Mouse (Mus musculus): Measurements from ENCODE around the gene Dpp8. TPM values are rescaled to one million over a fixed set of nuclear protein-coding genes. Genes with fewer than 3 reads are reported as not detected.

The Dpp8 gene
- total and polyA plus RNA-seq, 2 experiments from 2014 or later, result 27.7 to 77.2 TPM

DNA sequence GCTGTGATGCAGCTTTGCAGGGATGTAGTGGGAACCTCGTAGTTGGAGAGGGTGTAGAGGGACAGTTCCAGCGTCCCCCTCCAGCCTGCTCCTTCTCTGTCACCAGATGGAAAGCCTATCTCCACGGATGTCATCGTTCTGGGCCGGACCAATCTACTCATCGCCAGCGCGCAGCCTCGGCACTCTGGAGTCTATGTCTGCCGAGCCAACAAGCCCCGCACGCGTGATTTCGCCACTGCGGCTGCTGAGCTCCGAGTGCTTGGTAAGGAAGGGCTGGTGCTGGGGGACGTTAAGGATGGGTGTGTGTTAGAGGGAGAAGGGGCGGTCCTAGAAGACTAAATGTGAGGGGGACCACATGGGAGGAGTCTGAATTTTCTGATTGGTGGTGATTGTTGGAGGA is 90.3 kb downstream of the Dpp8 start:
- peak; percentile 46 for ATAC-seq
- Histone ChIP-seq H3K36me3 (ENCODE audit: insufficient read depth, low read length) (peaks cover 21% of the 10 kb centered on the region; the same call in 1 of the 2 replicates), H3K4me2 (ENCODE audit: low read depth, low read length) (no peak overlapping the region), H3K27ac (no peak overlapping the region), H3K9ac (replicated peaks; ENCODE audit: low read length) (no peak overlapping the region), H3K4me3 (ENCODE audit: low read length) (no peak overlapping the region), H3K27me3 (ENCODE audit: insufficient read depth, low read length) (no peaks in the 10 kb centered on the region), H3K4me1 (ENCODE audit: insufficient read depth, low read length) (no peaks in the 10 kb centered on the region), H3K9me3 (ENCODE audit: low read length) (no peaks in the 10 kb centered on the region)
- WGBS, result 23% methylated on average over 18 of the region's 18 CpGs
- TF ChIP-seq CTCF (IDR thresholded peaks at IDR 0.05; ENCODE audit: low read depth), result no peak
- peak; percentile 62 for DNase-seq (ENCODE audit: low spot score)

DNA sequence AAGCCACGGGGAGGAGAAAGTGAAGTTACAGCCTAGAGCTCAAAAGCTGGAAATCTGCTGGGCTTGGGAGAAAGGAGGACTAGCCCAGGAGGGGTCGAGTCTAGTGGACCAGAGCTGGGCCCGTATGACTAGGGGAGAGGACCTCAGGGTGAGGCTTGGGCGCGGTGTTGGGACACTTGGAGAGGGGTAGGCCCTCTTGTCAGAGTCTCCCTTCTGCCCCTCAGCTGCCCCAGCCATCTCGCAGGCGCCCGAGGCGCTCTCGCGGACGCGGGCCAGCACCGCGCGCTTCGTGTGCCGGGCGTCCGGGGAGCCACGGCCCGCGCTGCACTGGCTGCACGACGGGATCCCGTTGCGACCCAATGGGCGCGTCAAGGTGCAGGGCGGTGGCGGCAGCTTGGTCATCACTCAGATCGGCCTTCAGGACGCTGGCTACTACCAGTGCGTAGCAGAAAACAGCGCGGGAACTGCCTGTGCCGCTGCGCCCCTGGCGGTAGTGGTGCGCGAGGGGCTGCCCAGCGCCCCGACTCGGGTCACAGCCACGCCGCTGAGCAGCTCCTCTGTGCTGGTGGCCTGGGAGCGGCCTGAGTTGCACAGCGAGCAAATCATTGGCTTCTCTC is 91.4 kb downstream of the Dpp8 start:
- peak; percentile 57 for ATAC-seq
- Histone ChIP-seq H3K4me2 (ENCODE audit: low read depth, low read length) (peak overlapping the region; percentile 51), H3K4me1 (ENCODE audit: insufficient read depth, low read length) (no peaks in the 10 kb centered on the region), H3K9ac (replicated peaks; ENCODE audit: low read length) (no peak overlapping the region; the same call in 1 of the 2 replicates), H3K27ac (no peak overlapping the region), H3K36me3 (ENCODE audit: insufficient read depth, low read length) (peaks cover 10% of the 10 kb centered on the region; the same call in 1 of the 2 replicates), H3K27me3 (ENCODE audit: insufficient read depth, low read length) (no peaks in the 10 kb centered on the region), H3K4me3 (ENCODE audit: low read length) (peak overlapping the region; percentile 23), H3K9me3 (ENCODE audit: low read length) (no peaks in the 10 kb centered on the region)
- TF ChIP-seq CTCF (IDR thresholded peaks at IDR 0.05; ENCODE audit: low read depth), result peak; percentile 77
- 7% methylated on average over 48 of the region's 48 CpGs for WGBS
- DNase-seq (ENCODE audit: low spot score), result peak; percentile 76

- Histone ChIP-seq H3K4me3 (ENCODE audit: low read length) (no peak overlapping the region), H3K27me3 (ENCODE audit: insufficient read depth, low read length) (no peaks in the 10 kb centered on the region), H3K4me1 (ENCODE audit: insufficient read depth, low read length) (no peaks in the 10 kb centered on the region), H3K4me2 (ENCODE audit: low read depth, low read length) (no peak overlapping the region), H3K36me3 (ENCODE audit: insufficient read depth, low read length) (peaks cover 17% of the 10 kb centered on the region; the same call in 1 of the 2 replicates), H3K9ac (replicated peaks; ENCODE audit: low read length) (no peak overlapping the region), H3K27ac (no peak overlapping the region), H3K9me3 (ENCODE audit: low read length) (no peaks in the 10 kb centered on the region)
- DNase-seq (ENCODE audit: low spot score), result peak; percentile 64
- WGBS, result 18% methylated on average over 25 of the region's 25 CpGs
- ATAC-seq, result 0 out of 2 replicates have a peak, but pooled peaks have one; percentile 39
- peak; percentile 70 for TF ChIP-seq CTCF (IDR thresholded peaks at IDR 0.05; ENCODE audit: low read depth)
Measured at GRCm38 (mm10) chr9:65128123-65128815, 96.1 kb downstream of the Dpp8 start.

- H3K27ac ChIP-seq, result no peak overlapping the region
- no peaks in the 10 kb centered on the region for H3K9me3 ChIP-seq (ENCODE audit: low read length)
- 82% methylated on average over 5 of the region's 5 CpGs for WGBS
- peaks cover 15% of the 10 kb centered on the region; the same call in 1 of the 2 replicates for H3K36me3 ChIP-seq (ENCODE audit: insufficient read depth, low read length)
- no peaks in the 10 kb centered on the region for H3K4me1 ChIP-seq (ENCODE audit: insufficient read depth, low read length)
- H3K27me3 ChIP-seq (ENCODE audit: insufficient read depth, low read length), result no peaks in the 10 kb centered on the region
- ATAC-seq (no peak), DNase-seq (ENCODE audit: low spot score) (no peak)
- no peak overlapping the region for H3K4me2 ChIP-seq (ENCODE audit: low read depth, low read length)
- H3K4me3 ChIP-seq (ENCODE audit: low read length), result no peak overlapping the region
- H3K9ac ChIP-seq (replicated peaks; ENCODE audit: low read length), result no peak overlapping the region
- no peak for TF ChIP-seq CTCF (IDR thresholded peaks at IDR 0.05; ENCODE audit: low read depth)
Measured at GRCm38 (mm10) chr9:65131717-65132116, 99.5 kb downstream of the Dpp8 start.

Other genes starting within 250 kb of the Dpp8 start
- 15.4 and 17.6 TPM in 2 replicates for gene Dennd4a, start 221.1 kb upstream of the Dpp8 start, total RNA-seq (2014; rRNA removed)
- 7.0 and 8.8 TPM in 2 replicates for gene Dennd4a, start 221.1 kb upstream of the Dpp8 start, polyA plus RNA-seq (2015; fragmentation: Nextera tagmentation; extraction: Ambion mirVana)
- 0.31 TPM in 1 of 2 replicates, not detected in the other for gene Slc24a1, start 80.8 kb upstream of the Dpp8 start, total RNA-seq (2014; rRNA removed)
- gene Slc24a1, start 80.8 kb upstream of the Dpp8 start, polyA plus RNA-seq (2015; fragmentation: Nextera tagmentation; extraction: Ambion mirVana), result 0.03 and 0.06 TPM in 2 replicates
- gene Ints14, start 71.5 kb upstream of the Dpp8 start, total RNA-seq (2014; rRNA removed), result 28.8 and 30.6 TPM in 2 replicates
- gene Ints14, start 71.5 kb upstream of the Dpp8 start, polyA plus RNA-seq (2015; fragmentation: Nextera tagmentation; extraction: Ambion mirVana), result 30.0 and 30.4 TPM in 2 replicates
- 191 and 204 TPM in 2 replicates for gene Hacd3, start 10.7 kb upstream of the Dpp8 start, total RNA-seq (2014; rRNA removed)
- 193 and 205 TPM in 2 replicates for gene Hacd3, start 10.7 kb upstream of the Dpp8 start, polyA plus RNA-seq (2015; fragmentation: Nextera tagmentation; extraction: Ambion mirVana)
- 51.1 and 56.8 TPM in 2 replicates for gene Igdcc4, start 69.1 kb downstream of the Dpp8 start, total RNA-seq (2014; rRNA removed)
- 12.2 and 13.2 TPM in 2 replicates for gene Igdcc4, start 69.1 kb downstream of the Dpp8 start, polyA plus RNA-seq (2015; fragmentation: Nextera tagmentation; extraction: Ambion mirVana)
- gene Igdcc3, start 108.8 kb downstream of the Dpp8 start, total RNA-seq (2014; rRNA removed), result 2.3 and 6.3 TPM in 2 replicates
- 5.2 and 6.2 TPM in 2 replicates for gene Igdcc3, start 108.8 kb downstream of the Dpp8 start, polyA plus RNA-seq (2015; fragmentation: Nextera tagmentation; extraction: Ambion mirVana)
- gene Parp16, start 162.9 kb downstream of the Dpp8 start, total RNA-seq (2014; rRNA removed), result 2.6 and 6.7 TPM in 2 replicates
- 5.9 and 6.3 TPM in 2 replicates for gene Parp16, start 162.9 kb downstream of the Dpp8 start, polyA plus RNA-seq (2015; fragmentation: Nextera tagmentation; extraction: Ambion mirVana)
- 0.16 and 0.29 TPM in 2 replicates for gene Cilp, start 232.8 kb downstream of the Dpp8 start, total RNA-seq (2014; rRNA removed)
- gene Cilp, start 232.8 kb downstream of the Dpp8 start, polyA plus RNA-seq (2015; fragmentation: Nextera tagmentation; extraction: Ambion mirVana), result 0.29 and 0.37 TPM in 2 replicates

Data from hindbrain, postnatal 0 days (tissue).